Mouse (Mus musculus) gastrocnemius, adult 18-20 months (tissue): Measurements from ENCODE around the gene Tmod4. TPM values are rescaled to one million over a fixed set of nuclear protein-coding genes. Genes with fewer than 3 reads are reported as not detected.

ENCODE experiments used
- DNase-seq: peaks from one replicate; pipeline ENCODE4 v3.0.0; 2021; ENCODE audit warnings: low spot score
- microRNA-seq: library from miRNA; unstranded; fragments of <30 nt; microRNA quantifications from one replicate; pipeline ENCODE4 v1.2.0, GENCODE M21; 2021
- total RNA-seq, 2 experiments: library from RNA; stranded (reverse); gene quantifications; 2 replicates each; pipeline ENCODE4 v1.2.3; 2021

The Tmod4 gene
- total RNA-seq, 2 experiments from 2014 or later = 663 to 722 TPM

DNA sequence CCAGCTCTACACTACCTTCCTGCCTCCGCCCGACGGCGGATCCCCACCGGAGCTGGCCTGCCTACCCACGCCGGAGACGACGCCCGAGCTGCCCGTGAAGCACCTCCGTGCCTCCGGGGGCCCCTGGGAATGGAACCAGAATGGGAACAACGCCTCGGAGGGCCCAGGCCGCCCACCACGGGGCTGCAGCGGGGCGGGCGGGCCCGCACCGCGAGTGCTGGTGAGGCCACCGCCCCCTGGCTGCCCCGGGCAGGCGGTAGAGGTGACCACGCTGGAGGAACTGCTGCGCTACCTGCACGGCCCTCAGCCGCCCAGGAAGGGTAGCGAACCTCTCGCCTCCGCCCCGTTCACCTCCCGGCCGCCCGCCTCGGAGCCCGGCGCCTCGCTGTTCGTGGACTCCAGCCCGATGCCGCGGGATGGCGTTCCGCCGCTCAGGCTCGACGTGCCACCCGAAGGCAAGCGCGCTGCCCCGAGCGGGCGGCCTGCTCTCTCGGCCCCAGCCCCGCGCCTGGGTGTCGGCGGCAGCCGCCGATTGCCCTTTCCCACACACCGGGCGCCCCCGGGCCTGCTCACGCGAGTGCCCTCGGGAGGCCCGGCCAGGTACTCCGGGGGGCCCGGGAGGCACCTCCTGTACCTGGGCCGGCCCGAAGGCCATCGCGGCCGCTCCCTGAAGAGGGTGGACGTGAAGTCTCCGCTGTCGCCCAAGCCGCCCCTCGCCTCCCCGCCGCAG, 48.4 kb downstream of the Tmod4 start:
- no peak for DNase-seq

DNA sequence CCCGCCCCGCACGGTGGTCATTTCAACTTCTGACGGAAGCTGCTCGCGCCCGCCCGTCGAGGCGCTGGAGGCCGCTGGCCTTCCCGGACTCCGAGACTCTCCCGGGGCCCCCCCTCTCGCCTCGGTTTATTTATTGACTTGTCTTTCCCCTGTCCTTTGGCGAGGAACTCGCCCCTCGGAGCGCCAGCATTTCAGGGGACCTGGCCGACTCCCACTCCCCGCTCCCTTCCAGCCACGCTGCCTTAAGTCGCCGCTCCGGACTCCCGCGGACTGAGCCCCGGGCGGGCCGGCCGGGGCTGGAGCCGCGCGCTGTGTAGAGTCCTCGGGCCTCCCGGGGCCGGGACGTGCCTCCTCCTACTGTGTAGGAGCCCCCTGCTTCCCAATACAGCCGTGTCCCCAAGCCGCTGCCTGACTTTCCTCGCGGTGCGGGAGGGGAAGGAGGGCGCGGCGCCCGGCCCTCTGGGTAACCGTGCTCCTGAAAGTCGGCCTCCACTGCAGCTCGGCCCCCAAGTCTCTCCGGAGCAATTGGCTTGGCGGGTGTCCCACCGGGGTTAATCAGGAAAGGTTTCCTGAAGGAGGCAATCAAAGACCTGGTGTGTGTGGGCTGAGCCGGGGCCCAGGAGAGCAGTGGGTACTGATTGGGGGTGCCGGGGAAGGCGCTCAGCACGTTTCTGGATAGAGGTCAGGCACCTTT, 49.1 kb downstream of the Tmod4 start:
- no peak for DNase-seq

DNA sequence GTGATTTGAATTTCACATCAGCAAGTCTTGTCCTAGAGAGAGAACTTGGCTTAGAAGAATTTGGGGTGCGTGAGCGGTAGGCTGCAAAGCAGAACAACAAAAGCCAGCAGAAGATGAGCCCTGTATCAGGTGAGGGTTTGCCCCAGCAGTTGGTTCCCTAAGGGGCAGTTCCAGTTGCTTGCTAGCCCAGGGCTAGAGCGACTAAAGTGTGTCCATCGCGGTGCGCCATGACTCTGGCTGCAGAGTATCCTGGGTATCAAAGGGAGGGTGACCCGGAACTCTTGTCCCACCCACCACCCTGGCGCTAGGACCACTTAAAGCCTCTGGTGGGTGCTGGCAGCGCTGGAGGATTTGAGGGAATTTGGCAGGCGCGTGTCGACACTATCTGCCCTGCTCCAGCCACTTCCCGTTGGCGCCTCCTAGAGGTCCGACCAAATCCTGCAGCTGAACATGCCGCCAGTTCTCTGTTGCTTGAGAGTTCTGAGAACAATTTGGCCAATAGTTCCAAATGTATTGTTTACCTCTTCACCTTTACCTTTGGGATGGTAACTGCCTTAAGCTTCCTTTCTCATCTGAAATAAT, 49.8 kb downstream of the Tmod4 start:
- peak; percentile 89 for DNase-seq

DNA sequence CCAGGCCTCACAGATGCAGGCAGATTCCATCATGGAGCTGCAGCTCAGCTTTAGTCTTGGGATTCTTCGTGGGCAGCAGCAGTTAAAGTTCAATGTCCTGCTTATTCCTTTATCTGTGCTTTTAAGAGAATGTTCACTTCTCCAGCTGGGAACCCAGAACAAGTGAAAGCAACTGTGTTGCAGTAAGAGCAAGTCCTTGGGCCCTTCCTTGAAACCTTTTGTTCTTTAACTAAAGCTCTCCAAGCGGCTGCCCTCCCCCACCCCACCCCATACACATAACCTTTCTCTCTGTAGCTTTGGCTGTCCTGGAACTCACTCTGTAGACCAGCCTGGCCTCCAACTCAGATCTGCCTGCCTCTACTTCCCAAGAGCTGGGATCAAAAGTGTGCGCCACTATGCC, 52.2 kb downstream of the Tmod4 start:
- DNase-seq = no peak

DNA sequence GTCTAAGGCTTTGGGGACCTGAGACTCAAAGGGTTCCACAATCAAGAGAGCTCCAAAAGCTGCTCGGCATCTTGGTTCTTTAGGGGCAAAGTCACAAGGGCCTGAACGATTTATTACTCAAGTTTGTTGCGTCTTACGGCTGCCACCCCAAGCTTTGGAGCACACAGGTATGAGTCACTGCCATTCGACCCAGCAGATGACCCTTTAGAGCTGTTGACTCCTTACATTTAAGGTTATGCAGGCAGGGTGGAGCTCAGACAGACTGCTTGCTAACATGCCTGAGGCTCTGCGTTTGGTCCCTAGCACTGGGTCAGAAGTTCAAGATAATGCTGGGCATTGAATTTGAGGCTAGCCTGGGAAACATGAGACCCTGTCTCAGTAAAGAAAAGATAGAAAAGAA, 53.3 kb downstream of the Tmod4 start:
- no peak for DNase-seq

Small RNA genes within 50 kb of the gene (microRNA-seq; reads per million reads assigned to microRNA genes)
- not detected for gene Mir8099-1

Other genes with a start within 250 kb of the Tmod4 start
- gene Psmb4, start 237.5 kb upstream of the Tmod4 start, total RNA-seq = 100 to 1,000 TPM; 173 to 201 TPM
- gene Selenbp1, start 191.4 kb upstream of the Tmod4 start, total RNA-seq = 10 to 100 TPM; 17.5 to 23.1 TPM
- 1 to 10 TPM; 2.9 to 6.3 TPM for gene Rfx5, start 170.4 kb upstream of the Tmod4 start, total RNA-seq
- 10 to 100 TPM; 16.8 to 19.0 TPM for gene Pi4kb, start 149.7 kb upstream of the Tmod4 start, total RNA-seq
- gene Zfp687, start 109.0 kb upstream of the Tmod4 start, total RNA-seq = 10 to 100 TPM; 13.2 to 14.9 TPM
- 100 to 1,000 TPM; 222 to 224 TPM for gene Psmd4, start 81.9 kb upstream of the Tmod4 start, total RNA-seq
- 10 to 100 TPM; 21.7 to 31.8 TPM for gene Pip5k1a, start 17.5 kb upstream of the Tmod4 start, total RNA-seq
- 10 to 100 TPM; 64.3 to 85.5 TPM for gene Vps72, start 13.5 kb upstream of the Tmod4 start, total RNA-seq
- gene Scnm1, start 9.5 kb downstream of the Tmod4 start, total RNA-seq = 10 to 100 TPM; 34.6 to 46.5 TPM
- 1 to 10 TPM; 6.3 to 6.6 TPM for gene Lysmd1, start 9.6 kb downstream of the Tmod4 start, total RNA-seq
- under 1 TPM; 0.27 to 0.55 TPM for gene Tnfaip8l2, start 17.9 kb downstream of the Tmod4 start, total RNA-seq
- 100 to 1,000 TPM in 1 of 2 experiments, 10 to 100 TPM in 1; 75.9 to 111 TPM for gene Sema6c, start 36.0 kb downstream of the Tmod4 start, total RNA-seq
- gene Gabpb2, start 93.4 kb downstream of the Tmod4 start, total RNA-seq = 10 to 100 TPM in 1 of 2 experiments, 1 to 10 TPM in 1; 7.1 to 10.0 TPM
- 10 to 100 TPM; 12.4 to 17.1 TPM for gene Cdc42se1, start 104.3 kb downstream of the Tmod4 start, total RNA-seq
- 10 to 100 TPM; 69.8 to 83.1 TPM for gene Mllt11, start 107.7 kb downstream of the Tmod4 start, total RNA-seq
- gene Gm128, start 117.1 kb downstream of the Tmod4 start, total RNA-seq = not detected
- not detected for gene Bnipl, start 126.7 kb downstream of the Tmod4 start, total RNA-seq
- 10 to 100 TPM; 29.7 to 30.6 TPM for gene Mindy1, start 156.9 kb downstream of the Tmod4 start, total RNA-seq
- 10 to 100 TPM; 51.3 to 56.0 TPM for gene Prune1, start 157.6 kb downstream of the Tmod4 start, total RNA-seq
- gene Anxa9, start 182.7 kb downstream of the Tmod4 start, total RNA-seq = under 1 TPM in 1 of 2 experiments, not detected in 1; 0.17 TPM
- gene Cers2, start 190.3 kb downstream of the Tmod4 start, total RNA-seq = 10 to 100 TPM; 14.7 to 22.1 TPM
- 10 to 100 TPM in 1 of 2 experiments, 1 to 10 TPM in 1; 8.9 to 10.8 TPM for gene Setdb1, start 232.7 kb downstream of the Tmod4 start, total RNA-seq